Mouse (Mus musculus): ENCODE results near the gene Entpd8. TPM values are rescaled to one million over a fixed set of nuclear protein-coding genes. Genes with fewer than 3 reads are reported as not detected.

Entpd8 gene
- polyA plus RNA-seq, 1 experiment from 2014 or later, result not detected

DNA sequence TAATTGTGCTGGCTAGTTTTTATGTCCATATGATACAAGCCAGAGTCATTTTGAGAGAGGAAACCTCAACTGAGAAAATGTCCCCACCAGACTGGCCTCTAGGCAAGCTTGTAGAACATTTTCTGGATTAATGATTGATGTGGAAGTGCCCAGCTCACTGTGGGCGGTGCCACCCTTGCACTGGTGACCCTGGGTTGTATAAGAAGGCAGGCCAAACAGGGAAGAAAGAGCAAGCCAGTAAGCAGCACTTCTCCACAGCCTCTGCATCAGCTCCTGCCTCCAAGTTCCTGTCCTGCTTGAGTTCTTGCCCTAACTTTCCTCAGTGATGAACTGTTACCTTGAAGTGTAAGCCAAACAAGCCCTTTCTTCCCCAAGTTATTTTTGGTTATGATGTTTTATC is 1.1 kb upstream of the Entpd8 start:
- Histone ChIP-seq H3K9ac (ENCODE audit: low read length) (no peak overlapping the region), H3K4me1 (replicated peaks; ENCODE audit: control insufficient read depth, insufficient read depth, low read length) (no peaks in the 10 kb centered on the region), H3K36me3 (ENCODE audit: control insufficient read depth, insufficient read depth, low read length) (no peaks in the 10 kb centered on the region), H3K27ac (ENCODE audit: low read depth, low read length) (no peak overlapping the region), H3K27me3 (ENCODE audit: control insufficient read depth, insufficient read depth, low read length) (no peaks in the 10 kb centered on the region), H3K4me3 (ENCODE audit: low read depth, low read length) (no peak overlapping the region), H3K4me2 (ENCODE audit: low read depth, low read length, severe bottlenecking) (no peak overlapping the region), H3K9me3 (ENCODE audit: control insufficient read depth, low read length) (no peaks in the 10 kb centered on the region)
- DNase-seq (ENCODE audit: low spot score) (no peak), ATAC-seq (replicated peaks; ENCODE audit: low FRiP score) (no peak)
- WGBS, result 81% methylated on average over 1 of the region's 1 CpGs

DNA sequence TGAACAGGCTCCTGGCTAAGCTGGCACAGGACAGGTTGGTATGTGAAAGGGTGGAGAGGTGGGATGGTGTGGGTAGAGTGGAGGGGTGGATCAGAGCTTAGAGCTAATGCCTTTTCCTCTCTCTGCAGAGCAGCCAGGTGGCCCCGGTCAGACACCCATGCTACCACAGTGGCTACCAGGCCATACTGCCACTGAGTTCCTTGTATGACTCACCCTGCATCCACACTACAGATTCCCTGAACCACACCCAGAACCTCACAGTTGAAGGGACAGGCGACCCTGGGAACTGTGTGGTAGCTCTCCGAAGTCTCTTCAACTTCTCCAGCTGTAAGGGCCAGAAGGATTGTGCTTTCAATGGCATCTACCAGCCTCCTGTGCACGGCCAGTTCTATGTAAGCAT is 3.6 kb downstream of the Entpd8 start:
- Histone ChIP-seq H3K36me3 (ENCODE audit: control insufficient read depth, insufficient read depth, low read length) (no peaks in the 10 kb centered on the region), H3K4me1 (replicated peaks; ENCODE audit: control insufficient read depth, insufficient read depth, low read length) (no peaks in the 10 kb centered on the region), H3K27ac (ENCODE audit: low read depth, low read length) (no peak overlapping the region), H3K9ac (ENCODE audit: low read length) (no peak overlapping the region), H3K4me3 (ENCODE audit: low read depth, low read length) (no peak overlapping the region), H3K4me2 (ENCODE audit: low read depth, low read length, severe bottlenecking) (no peak overlapping the region), H3K9me3 (ENCODE audit: control insufficient read depth, low read length) (no peaks in the 10 kb centered on the region), H3K27me3 (ENCODE audit: control insufficient read depth, insufficient read depth, low read length) (no peaks in the 10 kb centered on the region)
- ATAC-seq (replicated peaks; ENCODE audit: low FRiP score) (no peak), DNase-seq (ENCODE audit: low spot score) (no peak)
- 76% methylated on average over 4 of the region's 4 CpGs for whole genome bisulfite sequencing

DNA sequence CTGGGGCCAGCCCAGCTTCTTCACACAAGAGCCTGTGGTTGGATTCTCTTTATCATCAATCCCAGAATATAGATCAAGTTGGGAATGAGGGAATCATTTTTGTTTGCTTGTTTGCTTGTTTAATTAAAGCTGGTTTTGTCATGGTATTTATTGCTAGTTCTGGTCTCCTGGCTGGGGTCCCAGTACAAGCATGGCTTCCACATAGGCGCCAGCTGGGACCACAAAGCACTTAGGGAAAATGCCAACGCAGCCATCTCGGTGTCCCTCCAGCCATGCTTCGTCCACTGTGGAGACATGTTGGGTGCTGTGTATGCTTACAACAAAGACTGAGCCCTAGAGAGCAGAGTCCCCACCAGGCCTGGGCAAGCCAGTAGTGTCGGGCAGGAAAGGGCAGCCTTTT is 5.5 kb downstream of the Entpd8 start:
- 91% methylated on average over 5 of the region's 5 CpGs for WGBS
- DNase-seq (ENCODE audit: low spot score) (no peak), ATAC-seq (replicated peaks; ENCODE audit: low FRiP score) (no peak)
- H3K4me2 ChIP-seq (ENCODE audit: low read depth, low read length, severe bottlenecking), result no peak overlapping the region
- no peaks in the 10 kb centered on the region for H3K27me3 ChIP-seq (ENCODE audit: control insufficient read depth, insufficient read depth, low read length)
- no peak overlapping the region for H3K27ac ChIP-seq (ENCODE audit: low read depth, low read length)
- H3K9me3 ChIP-seq (ENCODE audit: control insufficient read depth, low read length), result no peaks in the 10 kb centered on the region
- no peaks in the 10 kb centered on the region for H3K36me3 ChIP-seq (ENCODE audit: control insufficient read depth, insufficient read depth, low read length)
- no peak overlapping the region for H3K9ac ChIP-seq (ENCODE audit: low read length)
- H3K4me1 ChIP-seq (replicated peaks; ENCODE audit: control insufficient read depth, insufficient read depth, low read length), result no peaks in the 10 kb centered on the region
- no peak overlapping the region for H3K4me3 ChIP-seq (ENCODE audit: low read depth, low read length)

DNA sequence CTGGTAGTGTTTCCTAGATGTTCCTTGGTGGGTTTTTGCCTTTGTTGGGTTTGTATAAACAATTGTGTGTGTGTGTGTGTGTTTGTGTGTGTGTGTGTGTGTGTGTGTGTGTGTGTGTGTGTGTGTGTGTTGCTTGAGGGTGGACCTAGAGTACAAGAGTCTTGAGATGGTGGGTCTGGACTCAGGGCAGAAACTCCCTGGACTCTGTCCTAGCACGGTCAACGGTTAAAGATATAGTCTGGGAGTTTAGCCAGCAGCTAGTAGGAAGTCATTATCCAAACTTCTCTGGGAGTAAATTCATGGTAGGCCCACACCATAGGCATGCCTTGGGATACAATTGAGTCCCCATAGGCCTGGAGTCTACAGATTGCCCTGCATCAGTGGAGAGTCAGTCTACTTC is 7.7 kb downstream of the Entpd8 start:
- Histone ChIP-seq H3K4me1 (replicated peaks; ENCODE audit: control insufficient read depth, insufficient read depth, low read length) (no peaks in the 10 kb centered on the region), H3K27me3 (ENCODE audit: control insufficient read depth, insufficient read depth, low read length) (no peaks in the 10 kb centered on the region), H3K4me3 (ENCODE audit: low read depth, low read length) (no peak overlapping the region), H3K4me2 (ENCODE audit: low read depth, low read length, severe bottlenecking) (no peak overlapping the region), H3K9ac (ENCODE audit: low read length) (no peak overlapping the region), H3K27ac (ENCODE audit: low read depth, low read length) (no peak overlapping the region), H3K9me3 (ENCODE audit: control insufficient read depth, low read length) (no peaks in the 10 kb centered on the region), H3K36me3 (ENCODE audit: control insufficient read depth, insufficient read depth, low read length) (no peaks in the 10 kb centered on the region)
- ATAC-seq (replicated peaks; ENCODE audit: low FRiP score) (no peak), DNase-seq (ENCODE audit: low spot score) (no peak)
- WGBS, result 96% methylated on average over 2 of the region's 2 CpGs

DNA sequence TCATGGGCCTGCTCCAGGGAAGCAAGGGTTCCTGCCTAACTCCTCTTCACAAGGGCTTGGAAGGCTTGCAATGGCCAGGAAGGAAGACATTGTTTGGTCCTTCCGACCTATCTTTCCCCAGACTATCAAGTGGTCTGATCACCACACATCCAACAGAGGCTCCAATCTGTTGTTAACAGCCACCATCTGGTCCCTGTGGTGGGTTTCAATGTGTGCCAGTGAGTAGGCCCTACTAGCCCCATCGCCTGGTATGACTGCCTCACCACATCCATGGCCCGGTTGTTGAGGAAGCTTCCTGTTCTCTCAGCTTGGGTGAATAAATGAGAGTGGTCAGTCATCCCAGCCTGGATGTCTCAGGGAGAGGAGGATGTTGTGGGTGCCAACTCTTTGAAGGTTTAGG is 8.5 kb downstream of the Entpd8 start:
- Histone ChIP-seq H3K9me3 (ENCODE audit: control insufficient read depth, low read length) (no peaks in the 10 kb centered on the region), H3K27ac (ENCODE audit: low read depth, low read length) (no peak overlapping the region), H3K36me3 (ENCODE audit: control insufficient read depth, insufficient read depth, low read length) (no peaks in the 10 kb centered on the region), H3K4me1 (replicated peaks; ENCODE audit: control insufficient read depth, insufficient read depth, low read length) (no peaks in the 10 kb centered on the region), H3K27me3 (ENCODE audit: control insufficient read depth, insufficient read depth, low read length) (no peaks in the 10 kb centered on the region), H3K9ac (ENCODE audit: low read length) (no peak overlapping the region), H3K4me3 (ENCODE audit: low read depth, low read length) (no peak overlapping the region), H3K4me2 (ENCODE audit: low read depth, low read length, severe bottlenecking) (no peak overlapping the region)
- DNase-seq (ENCODE audit: low spot score) (no peak), ATAC-seq (replicated peaks; ENCODE audit: low FRiP score) (no peak)
- 91% methylated on average over 3 of the region's 3 CpGs for WGBS

DNA sequence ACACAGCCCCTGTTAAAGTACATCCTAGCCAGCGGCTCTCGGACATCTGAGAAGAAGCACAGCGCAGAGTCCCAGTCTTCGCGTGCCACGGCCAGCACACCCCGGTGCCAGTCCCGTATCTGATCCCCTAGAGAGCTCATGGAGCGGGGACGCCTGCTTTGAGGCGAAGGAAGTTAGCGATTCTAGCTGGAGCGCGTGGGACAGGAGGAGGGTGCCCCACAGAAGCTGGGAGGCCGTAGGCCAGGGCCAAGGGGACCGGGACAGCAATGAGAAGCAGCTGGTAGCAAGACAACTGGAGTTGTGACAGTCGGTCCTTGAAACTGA is 14.6 kb downstream of the Entpd8 start:
- H3K27ac ChIP-seq (ENCODE audit: low read depth, low read length), result no peak overlapping the region
- no peak overlapping the region for H3K4me2 ChIP-seq (ENCODE audit: low read depth, low read length, severe bottlenecking)
- H3K4me3 ChIP-seq (ENCODE audit: low read depth, low read length), result no peak overlapping the region
- H3K36me3 ChIP-seq (ENCODE audit: control insufficient read depth, insufficient read depth, low read length), result no peaks in the 10 kb centered on the region
- DNase-seq (ENCODE audit: low spot score), result peak; percentile 54
- ATAC-seq (replicated peaks; ENCODE audit: low FRiP score), result no peak
- H3K9ac ChIP-seq (ENCODE audit: low read length), result no peak overlapping the region
- peaks cover 4% of the 10 kb centered on the region; the same call in 1 of the 2 replicates for H3K4me1 ChIP-seq (replicated peaks; ENCODE audit: control insufficient read depth, insufficient read depth, low read length)
- no peaks in the 10 kb centered on the region; the same call in none of the 2 replicates for H3K27me3 ChIP-seq (ENCODE audit: control insufficient read depth, insufficient read depth, low read length)
- 42% methylated on average over 17 of the region's 17 CpGs for WGBS
- no peaks in the 10 kb centered on the region for H3K9me3 ChIP-seq (ENCODE audit: control insufficient read depth, low read length)

DNA sequence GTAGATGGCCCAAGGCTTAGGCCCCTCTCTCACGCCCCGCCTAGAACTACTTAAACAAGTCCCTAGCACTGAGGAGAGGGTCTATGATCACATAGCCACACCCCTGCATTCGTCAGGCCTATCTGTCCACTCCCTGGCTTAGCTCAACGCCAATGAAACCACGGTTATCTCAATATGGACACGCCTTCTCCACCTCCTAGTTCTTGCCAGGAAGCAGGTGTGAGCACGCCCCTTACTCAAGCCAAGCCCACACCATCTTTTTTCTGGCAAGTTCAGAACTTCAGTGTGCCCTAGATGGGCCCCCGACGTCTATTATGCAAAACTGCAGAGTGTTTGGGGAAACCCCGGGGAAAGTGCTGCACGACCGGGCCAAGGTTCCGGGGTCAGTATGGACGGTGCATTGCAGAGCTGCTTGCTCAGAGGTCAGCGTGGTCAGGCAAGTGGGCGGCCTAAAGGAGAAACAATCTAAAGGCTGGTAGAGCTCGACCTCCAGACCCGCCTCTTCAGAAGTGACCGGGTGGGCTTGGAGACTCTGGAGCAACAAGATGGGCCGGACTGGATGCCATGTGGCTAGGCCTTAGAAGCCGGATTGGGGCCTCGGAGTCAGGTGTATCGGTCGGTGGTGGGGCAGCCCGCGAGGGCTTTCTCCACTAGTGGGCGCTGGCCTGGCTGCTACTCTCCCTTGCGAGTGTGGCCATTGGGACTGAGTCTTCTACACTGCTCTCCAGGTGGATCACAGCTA is 15.2 kb downstream of the Entpd8 start, which contains the start of gene Noxa1:
Noxa1 (minus strand) TSS at position 41 of the 742 bp plus-strand sequence.
- Histone ChIP-seq H3K27me3 (ENCODE audit: control insufficient read depth, insufficient read depth, low read length) (no peaks in the 10 kb centered on the region; the same call in none of the 2 replicates), H3K9me3 (ENCODE audit: control insufficient read depth, low read length) (no peaks in the 10 kb centered on the region), H3K4me3 (ENCODE audit: low read depth, low read length) (no peak within 1 kb of the TSS), H3K4me2 (ENCODE audit: low read depth, low read length, severe bottlenecking) (no peak within 1 kb of the TSS), H3K4me1 (replicated peaks; ENCODE audit: control insufficient read depth, insufficient read depth, low read length) (peaks cover 8% of the 10 kb centered on the region; the same call in 1 of the 2 replicates), H3K9ac (ENCODE audit: low read length) (no peak within 1 kb of the TSS), H3K36me3 (ENCODE audit: control insufficient read depth, insufficient read depth, low read length) (no peaks in the 10 kb centered on the region), H3K27ac (ENCODE audit: low read depth, low read length) (no peak within 1 kb of the TSS)
- ATAC-seq (replicated peaks; ENCODE audit: low FRiP score) (no peak), DNase-seq (ENCODE audit: low spot score) (peak; percentile 50)
- WGBS, result 51% methylated on average over 28 of the region's 28 CpGs

DNA sequence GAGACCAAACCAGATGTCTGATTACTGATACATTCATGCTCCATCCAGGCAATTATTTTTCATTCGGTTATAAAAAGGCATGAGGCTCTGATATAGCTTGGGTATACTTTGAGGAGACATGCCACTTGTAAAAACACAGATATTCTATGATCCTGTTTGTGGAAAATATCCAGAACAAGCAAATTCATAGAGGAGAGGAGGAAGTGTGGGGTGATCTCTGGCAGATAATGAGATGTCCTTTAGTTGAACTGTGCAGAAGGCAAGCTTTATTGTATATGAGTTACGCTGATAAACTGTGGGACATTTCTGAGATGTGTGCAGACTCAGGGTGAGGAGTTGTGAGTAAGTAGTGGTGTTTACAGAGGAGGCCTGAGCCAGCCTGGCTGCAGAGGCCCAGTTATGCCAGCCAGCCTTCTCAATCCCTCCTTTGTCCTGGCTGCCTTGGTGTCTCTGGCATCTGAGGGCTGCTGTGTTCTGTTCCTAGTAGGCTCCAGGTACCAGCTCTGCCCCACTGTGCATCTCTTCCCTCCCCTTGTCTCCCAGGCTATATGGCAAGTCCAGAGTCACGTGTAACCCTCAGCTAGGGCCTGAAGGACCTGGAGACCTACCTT is 18.0 kb downstream of the Entpd8 start:
- H3K36me3 ChIP-seq (ENCODE audit: control insufficient read depth, insufficient read depth, low read length), result no peaks in the 10 kb centered on the region
- H3K9ac ChIP-seq (ENCODE audit: low read length), result no peak overlapping the region
- H3K4me1 ChIP-seq (replicated peaks; ENCODE audit: control insufficient read depth, insufficient read depth, low read length), result peaks cover 8% of the 10 kb centered on the region; the same call in 1 of the 2 replicates
- H3K4me2 ChIP-seq (ENCODE audit: low read depth, low read length, severe bottlenecking), result no peak overlapping the region
- H3K27ac ChIP-seq (ENCODE audit: low read depth, low read length), result no peak overlapping the region
- ATAC-seq (replicated peaks; ENCODE audit: low FRiP score) (no peak), DNase-seq (ENCODE audit: low spot score) (peak; percentile 42)
- H3K27me3 ChIP-seq (ENCODE audit: control insufficient read depth, insufficient read depth, low read length), result no peaks in the 10 kb centered on the region; the same call in none of the 2 replicates
- H3K9me3 ChIP-seq (ENCODE audit: control insufficient read depth, low read length), result no peaks in the 10 kb centered on the region
- 87% methylated on average over 3 of the region's 3 CpGs for WGBS
- H3K4me3 ChIP-seq (ENCODE audit: low read depth, low read length), result no peak overlapping the region

DNA sequence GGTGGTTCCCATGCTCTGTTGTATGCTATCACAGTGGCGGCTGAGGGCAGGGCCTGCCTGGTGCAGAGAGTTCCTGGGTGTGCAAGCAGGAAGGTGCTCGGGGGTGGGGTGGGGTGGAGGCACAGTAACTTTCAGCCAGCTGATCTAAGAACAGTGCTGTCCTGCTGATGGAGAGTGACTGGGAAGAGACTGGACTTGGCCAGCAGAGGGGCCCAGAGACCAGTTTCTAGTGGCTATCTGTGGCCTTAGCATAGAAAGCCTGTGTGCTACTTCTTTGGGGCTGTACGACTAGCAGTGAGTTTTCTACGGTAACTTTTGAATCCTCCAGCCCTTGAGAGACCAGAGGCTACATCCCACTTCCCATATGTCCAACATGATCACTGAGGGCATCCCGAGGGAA is 18.9 kb downstream of the Entpd8 start:
- H3K36me3 ChIP-seq (ENCODE audit: control insufficient read depth, insufficient read depth, low read length), result no peaks in the 10 kb centered on the region
- H3K4me2 ChIP-seq (ENCODE audit: low read depth, low read length, severe bottlenecking), result no peak overlapping the region
- H3K4me3 ChIP-seq (ENCODE audit: low read depth, low read length), result no peak overlapping the region
- H3K4me1 ChIP-seq (replicated peaks; ENCODE audit: control insufficient read depth, insufficient read depth, low read length), result peaks cover 8% of the 10 kb centered on the region; the same call in 1 of the 2 replicates
- DNase-seq (ENCODE audit: low spot score) (peak; percentile 69), ATAC-seq (replicated peaks; ENCODE audit: low FRiP score) (peak; percentile 79)
- H3K27ac ChIP-seq (ENCODE audit: low read depth, low read length), result no peak overlapping the region
- H3K9ac ChIP-seq (ENCODE audit: low read length), result no peak overlapping the region
- 42% methylated on average over 5 of the region's 5 CpGs for WGBS
- H3K9me3 ChIP-seq (ENCODE audit: control insufficient read depth, low read length), result no peaks in the 10 kb centered on the region
- no peaks in the 10 kb centered on the region; the same call in none of the 2 replicates for H3K27me3 ChIP-seq (ENCODE audit: control insufficient read depth, insufficient read depth, low read length)

All from forebrain, embryonic 11.5 days (tissue).